Mouse (Mus musculus): ENCODE results near the gene Wnt11. TPM values are rescaled to one million over a fixed set of nuclear protein-coding genes. Genes with fewer than 3 reads are reported as not detected.

Gene Wnt11
- polyA plus RNA-seq, 1 experiment, result 4.0 TPM

DNA sequence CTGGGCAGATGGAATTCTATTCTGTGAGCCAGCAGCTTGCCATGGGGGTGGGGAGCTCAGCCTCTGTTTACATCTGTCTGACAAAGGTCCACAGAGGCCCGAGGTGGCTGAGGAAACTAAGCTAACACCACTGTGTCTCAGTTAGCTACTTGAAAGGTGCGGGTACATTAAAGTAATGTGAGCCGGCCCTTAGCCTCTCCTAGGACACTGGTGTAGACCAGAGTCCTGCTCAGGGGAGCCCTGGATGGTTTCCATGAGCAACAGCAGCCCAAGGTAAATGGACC lies 36.8 kb upstream of the Wnt11 start:
- no peak for TF ChIP-seq POLR2A (IDR thresholded peaks at IDR 0.05; ENCODE audit: low read depth, low read length)
- TF ChIP-seq CTCF (IDR thresholded peaks at IDR 0.05; ENCODE audit: borderline replicate concordance, insufficient read depth, low read length), result no peak

DNA sequence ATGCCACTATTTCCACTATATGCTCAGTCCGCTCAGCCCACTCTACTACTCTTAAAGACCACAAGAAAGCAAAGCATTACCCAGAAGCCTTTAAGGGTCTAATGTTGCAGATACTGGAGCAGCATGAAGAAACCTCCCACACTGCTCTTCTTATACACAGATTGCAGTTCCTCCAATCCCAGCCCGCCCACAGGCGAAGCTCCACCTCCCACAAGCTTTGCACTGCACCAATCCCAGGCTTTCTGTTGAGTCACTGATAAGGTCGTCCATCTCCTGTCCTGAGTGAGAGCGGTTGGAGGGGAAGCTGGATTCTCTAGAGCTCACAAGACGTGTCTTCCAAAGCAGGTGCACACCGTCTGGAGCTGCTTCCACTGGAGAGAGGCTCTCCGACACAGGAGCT lies 34.5 kb upstream of the Wnt11 start:
- TF ChIP-seq POLR2A (IDR thresholded peaks at IDR 0.05; ENCODE audit: low read depth, low read length) (no peak), CTCF (IDR thresholded peaks at IDR 0.05; ENCODE audit: borderline replicate concordance, insufficient read depth, low read length) (no peak)
- Histone ChIP-seq H3K4me1 (ENCODE audit: control insufficient read depth, insufficient read depth, low read length) (no peaks in the 10 kb centered on the region), H3K4me3 (ENCODE audit: insufficient read depth, low read length) (no peak overlapping the region), H3K27ac (ENCODE audit: insufficient read depth, low read length) (no peak overlapping the region)

More for the DNA sequence above, 36.8 kb upstream of the Wnt11 start:
- Histone ChIP-seq H3K4me3 (ENCODE audit: insufficient read depth, low read length) (no peak overlapping the region), H3K27ac (ENCODE audit: insufficient read depth, low read length) (no peak overlapping the region), H3K4me1 (ENCODE audit: control insufficient read depth, insufficient read depth, low read length) (peaks cover 3% of the 10 kb centered on the region; the same call in 1 of the 2 replicates)

DNA sequence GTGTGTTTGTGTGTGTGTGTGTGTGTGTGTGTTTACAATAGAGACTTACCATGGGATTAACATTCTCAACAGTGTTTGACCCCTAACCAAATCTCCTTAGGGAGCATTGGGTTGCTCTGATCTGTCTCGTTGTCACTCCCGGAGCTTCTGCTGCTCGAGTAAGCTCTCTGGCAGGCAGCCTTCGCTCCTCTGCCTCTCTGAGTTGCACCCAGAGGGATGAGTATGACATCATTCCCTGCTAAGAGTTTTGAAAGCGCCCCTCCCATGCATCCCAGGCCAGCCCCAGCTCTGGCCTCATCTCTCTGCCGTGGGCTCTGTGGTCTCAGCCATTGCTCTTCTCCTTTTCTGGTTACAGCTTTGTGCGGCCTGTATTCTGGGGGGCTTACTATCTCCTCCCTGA lies 33.8 kb upstream of the Wnt11 start:
- no peaks in the 10 kb centered on the region for H3K4me1 ChIP-seq (ENCODE audit: control insufficient read depth, insufficient read depth, low read length)
- H3K4me3 ChIP-seq (ENCODE audit: insufficient read depth, low read length), result no peak overlapping the region
- no peak for TF ChIP-seq CTCF (IDR thresholded peaks at IDR 0.05; ENCODE audit: borderline replicate concordance, insufficient read depth, low read length)
- no peak for TF ChIP-seq POLR2A (IDR thresholded peaks at IDR 0.05; ENCODE audit: low read depth, low read length)
- no peak overlapping the region for H3K27ac ChIP-seq (ENCODE audit: insufficient read depth, low read length)

DNA sequence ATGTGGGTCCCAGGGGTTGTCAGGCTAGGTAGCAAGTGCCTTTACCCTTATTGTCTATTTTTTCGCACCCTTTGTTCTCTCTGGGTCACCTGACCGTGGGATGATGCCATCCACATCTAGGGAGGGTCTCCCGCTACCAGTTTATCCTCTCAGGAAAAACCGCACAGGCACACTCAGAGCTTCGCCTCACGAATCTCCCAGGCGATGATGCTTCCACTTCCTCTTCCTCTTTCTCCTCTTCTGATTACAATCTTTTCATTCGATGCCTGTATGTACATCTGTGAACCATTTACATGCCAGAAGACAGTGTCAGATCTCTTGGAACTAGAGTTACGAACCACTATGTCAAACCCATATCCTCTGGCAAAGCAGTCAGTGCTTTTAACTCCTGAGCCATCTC lies 31.7 kb upstream of the Wnt11 start:
- no peaks in the 10 kb centered on the region for H3K4me1 ChIP-seq (ENCODE audit: control insufficient read depth, insufficient read depth, low read length)
- TF ChIP-seq POLR2A (IDR thresholded peaks at IDR 0.05; ENCODE audit: low read depth, low read length) (no peak), CTCF (IDR thresholded peaks at IDR 0.05; ENCODE audit: borderline replicate concordance, insufficient read depth, low read length) (no peak)
- H3K27ac ChIP-seq (ENCODE audit: insufficient read depth, low read length), result no peak overlapping the region
- no peak overlapping the region for H3K4me3 ChIP-seq (ENCODE audit: insufficient read depth, low read length)

GRCm38 (mm10) chr7:98804841-98805772 lies 29.8 kb upstream of the Wnt11 start:
- no peak overlapping the region for H3K27ac ChIP-seq (ENCODE audit: insufficient read depth, low read length)
- TF ChIP-seq POLR2A (IDR thresholded peaks at IDR 0.05; ENCODE audit: low read depth, low read length) (no peak), CTCF (IDR thresholded peaks at IDR 0.05; ENCODE audit: borderline replicate concordance, insufficient read depth, low read length) (no peak)
- H3K4me3 ChIP-seq (ENCODE audit: insufficient read depth, low read length), result no peak overlapping the region
- H3K4me1 ChIP-seq (ENCODE audit: control insufficient read depth, insufficient read depth, low read length), result no peaks in the 10 kb centered on the region

DNA sequence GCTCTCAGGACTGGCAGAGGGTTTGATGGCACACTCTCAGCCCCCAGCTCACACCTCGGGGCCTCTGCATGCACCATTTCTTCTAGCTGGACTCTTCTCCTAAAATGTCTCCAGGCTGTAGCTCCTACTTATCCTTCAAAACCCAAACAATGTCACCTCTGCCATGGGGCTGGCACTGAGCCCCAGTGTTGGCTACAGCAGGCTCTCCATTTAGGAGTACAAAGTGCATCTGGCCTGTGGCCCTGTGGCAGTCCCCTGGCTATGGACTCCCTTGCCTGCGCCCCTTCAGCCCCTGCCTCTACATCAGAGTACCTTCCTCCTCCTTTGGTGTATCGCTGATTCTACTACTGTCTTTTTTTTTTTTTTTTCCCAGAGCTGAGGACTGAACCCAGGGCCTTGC lies 28.0 kb upstream of the Wnt11 start:
- H3K4me3 ChIP-seq (ENCODE audit: insufficient read depth, low read length), result no peak overlapping the region
- no peak overlapping the region for H3K27ac ChIP-seq (ENCODE audit: insufficient read depth, low read length)
- no peaks in the 10 kb centered on the region for H3K4me1 ChIP-seq (ENCODE audit: control insufficient read depth, insufficient read depth, low read length)
- TF ChIP-seq CTCF (IDR thresholded peaks at IDR 0.05; ENCODE audit: borderline replicate concordance, insufficient read depth, low read length) (no peak), POLR2A (IDR thresholded peaks at IDR 0.05; ENCODE audit: low read depth, low read length) (no peak)

GRCm38 (mm10) chr7:98809372-98809771 lies 25.5 kb upstream of the Wnt11 start:
- Histone ChIP-seq H3K4me1 (ENCODE audit: control insufficient read depth, insufficient read depth, low read length) (no peaks in the 10 kb centered on the region), H3K27ac (ENCODE audit: insufficient read depth, low read length) (no peak overlapping the region), H3K4me3 (ENCODE audit: insufficient read depth, low read length) (no peak overlapping the region)
- TF ChIP-seq POLR2A (IDR thresholded peaks at IDR 0.05; ENCODE audit: low read depth, low read length) (no peak), CTCF (IDR thresholded peaks at IDR 0.05; ENCODE audit: borderline replicate concordance, insufficient read depth, low read length) (no peak)

DNA sequence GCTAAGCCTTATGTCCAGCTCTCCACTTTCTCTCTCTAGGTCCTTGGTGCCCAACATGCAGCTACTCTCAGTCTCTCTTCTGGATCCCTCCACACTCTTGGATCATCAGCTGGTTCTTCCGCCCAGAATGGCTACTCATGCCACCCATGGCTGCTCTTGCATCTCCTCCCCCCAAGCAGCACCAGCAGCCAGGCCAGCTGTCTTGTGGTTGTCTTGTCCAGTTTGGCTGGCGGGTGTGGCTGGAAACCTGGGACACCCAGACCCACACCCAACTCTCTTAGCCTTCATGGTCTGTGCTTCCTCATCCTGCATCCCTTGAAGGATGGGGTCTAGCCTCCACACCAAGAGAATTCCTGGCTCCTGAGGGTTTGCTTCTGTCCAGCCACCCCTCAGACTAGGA lies 24.3 kb upstream of the Wnt11 start:
- Histone ChIP-seq H3K4me1 (ENCODE audit: control insufficient read depth, insufficient read depth, low read length) (no peaks in the 10 kb centered on the region), H3K4me3 (ENCODE audit: insufficient read depth, low read length) (no peak overlapping the region), H3K27ac (ENCODE audit: insufficient read depth, low read length) (no peak overlapping the region)
- TF ChIP-seq POLR2A (IDR thresholded peaks at IDR 0.05; ENCODE audit: low read depth, low read length), result no peak
- TF ChIP-seq CTCF (IDR thresholded peaks at IDR 0.05; ENCODE audit: borderline replicate concordance, insufficient read depth, low read length), result no peak

DNA sequence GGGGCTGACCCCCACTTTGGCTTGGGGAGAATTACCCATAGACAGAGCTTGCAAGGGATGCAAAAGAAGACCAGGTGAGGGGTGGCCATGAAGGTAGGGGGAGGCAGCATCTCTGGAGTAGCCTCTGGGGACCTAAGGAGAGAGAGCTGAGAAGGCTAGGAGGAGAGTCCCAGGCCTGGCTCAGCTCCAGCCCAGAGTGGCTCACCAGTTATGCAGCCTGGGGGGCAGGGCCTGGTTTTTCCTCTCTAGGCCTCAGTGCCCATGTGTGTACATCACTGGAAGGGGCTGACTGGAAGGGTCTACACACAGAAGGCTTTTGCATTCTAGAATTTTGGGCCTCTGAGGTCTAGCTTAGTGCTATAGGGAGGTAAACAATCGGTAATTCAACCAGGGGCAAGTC lies 14.4 kb upstream of the Wnt11 start:
- H3K27ac ChIP-seq (ENCODE audit: insufficient read depth, low read length), result no peak overlapping the region
- H3K4me1 ChIP-seq (ENCODE audit: control insufficient read depth, insufficient read depth, low read length), result no peaks in the 10 kb centered on the region; the same call in 1 of the 2 replicates
- H3K4me3 ChIP-seq (ENCODE audit: insufficient read depth, low read length), result no peak overlapping the region
- TF ChIP-seq POLR2A (IDR thresholded peaks at IDR 0.05; ENCODE audit: low read depth, low read length), result no peak

- TF ChIP-seq POLR2A (IDR thresholded peaks at IDR 0.05; ENCODE audit: low read depth, low read length) (no peak), CTCF (IDR thresholded peaks at IDR 0.05; ENCODE audit: borderline replicate concordance, insufficient read depth, low read length) (no peak)
- H3K27ac ChIP-seq (ENCODE audit: insufficient read depth, low read length), result no peak overlapping the region
- H3K4me1 ChIP-seq (ENCODE audit: control insufficient read depth, insufficient read depth, low read length), result no peaks in the 10 kb centered on the region; the same call in 1 of the 2 replicates
- H3K4me3 ChIP-seq (ENCODE audit: insufficient read depth, low read length), result no peak overlapping the region
These were observed 12.0 kb upstream of the Wnt11 start for GRCm38 (mm10) chr7:98822881-98823280.
